Mouse (Mus musculus): ENCODE results near the gene Pde4d.

Pde4d gene

GRCm38 (mm10) chr13:109992775-109993505 lies 1543.2 kb downstream of the Pde4d start:
- peak; percentile 51 for DNase-seq

GRCm38 (mm10) chr13:109994240-109994764 lies 1544.6 kb downstream of the Pde4d start:
- no peak for DNase-seq

- DNase-seq = no peak
These were observed 1552.3 kb downstream of the Pde4d start for GRCm38 (mm10) chr13:110002081-110002480.
